Mouse (Mus musculus) T-helper 2 cell (primary cell): Measurements from ENCODE around the gene Pdzd8.

Source experiments
- in situ Hi-C: fragments of 300-600 bp; cut with MboI, MseI; formaldehyde crosslinking; loops from one replicate; pipeline ENCODE4 v1.15.1; 2025; ENCODE audit warnings: high pct_unique_total_duplicates

Gene Pdzd8

DNA sequence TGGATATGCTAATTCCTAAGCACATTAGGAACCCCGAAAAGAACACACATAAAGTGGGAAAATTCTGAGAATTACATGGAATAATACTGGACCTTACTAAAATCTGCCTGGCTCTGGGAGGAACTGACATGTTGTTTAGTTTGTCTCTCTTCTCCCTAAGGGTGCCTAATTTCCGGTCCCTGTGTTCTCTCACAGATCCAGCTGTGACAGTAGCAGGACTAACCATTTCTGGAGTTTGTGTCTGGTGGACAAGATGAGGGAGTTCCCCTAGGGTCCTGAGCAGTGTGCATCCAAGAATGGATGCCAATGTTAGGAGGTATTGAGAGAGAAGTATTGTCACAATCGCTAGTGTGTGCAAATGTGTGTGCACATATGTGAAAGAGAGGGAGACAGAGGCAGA lies 10.8 kb upstream of the Pdzd8 start:
- in situ Hi-C loops = no loop called here

DNA sequence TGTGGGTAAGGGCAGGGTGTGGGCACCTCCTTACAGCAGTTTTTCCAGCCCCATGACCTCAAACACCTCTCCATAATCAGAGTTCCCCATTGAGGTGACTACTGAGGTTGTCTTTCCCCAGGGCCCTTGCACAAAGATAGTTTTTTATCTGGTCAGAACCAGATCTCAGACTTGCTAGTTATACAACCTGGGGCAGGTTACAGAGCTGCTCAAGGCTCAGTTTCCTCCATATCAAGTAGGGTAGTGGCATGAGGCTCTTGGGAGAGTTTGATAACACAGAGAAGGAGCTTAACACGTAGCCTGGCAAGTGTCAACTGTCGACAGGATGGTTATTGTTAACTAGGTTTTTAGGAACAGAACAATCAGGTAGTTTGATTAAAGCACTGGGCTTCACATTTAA lies 9.3 kb upstream of the Pdzd8 start:
- in situ Hi-C loops = no loop called here

DNA sequence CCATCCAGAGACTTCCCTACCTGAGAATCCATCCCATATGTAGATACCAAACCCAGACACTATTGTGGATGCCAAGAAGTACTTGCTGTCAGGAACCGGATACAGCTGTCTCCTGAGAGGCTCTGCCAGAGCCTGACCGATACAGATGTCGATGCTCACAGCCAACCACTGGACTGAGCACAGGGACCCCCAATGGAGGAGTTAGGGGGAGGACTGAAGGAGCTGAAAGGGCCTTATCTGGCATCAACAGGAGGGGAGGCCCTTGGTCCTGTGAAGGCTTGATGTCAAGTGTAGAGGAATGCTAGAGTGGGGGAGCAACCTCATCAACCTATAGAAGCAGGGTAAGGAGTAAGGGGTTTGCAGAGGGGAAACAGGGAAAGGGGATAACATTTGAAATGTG lies 7.2 kb upstream of the Pdzd8 start:
- in situ Hi-C loops = no loop called here

DNA sequence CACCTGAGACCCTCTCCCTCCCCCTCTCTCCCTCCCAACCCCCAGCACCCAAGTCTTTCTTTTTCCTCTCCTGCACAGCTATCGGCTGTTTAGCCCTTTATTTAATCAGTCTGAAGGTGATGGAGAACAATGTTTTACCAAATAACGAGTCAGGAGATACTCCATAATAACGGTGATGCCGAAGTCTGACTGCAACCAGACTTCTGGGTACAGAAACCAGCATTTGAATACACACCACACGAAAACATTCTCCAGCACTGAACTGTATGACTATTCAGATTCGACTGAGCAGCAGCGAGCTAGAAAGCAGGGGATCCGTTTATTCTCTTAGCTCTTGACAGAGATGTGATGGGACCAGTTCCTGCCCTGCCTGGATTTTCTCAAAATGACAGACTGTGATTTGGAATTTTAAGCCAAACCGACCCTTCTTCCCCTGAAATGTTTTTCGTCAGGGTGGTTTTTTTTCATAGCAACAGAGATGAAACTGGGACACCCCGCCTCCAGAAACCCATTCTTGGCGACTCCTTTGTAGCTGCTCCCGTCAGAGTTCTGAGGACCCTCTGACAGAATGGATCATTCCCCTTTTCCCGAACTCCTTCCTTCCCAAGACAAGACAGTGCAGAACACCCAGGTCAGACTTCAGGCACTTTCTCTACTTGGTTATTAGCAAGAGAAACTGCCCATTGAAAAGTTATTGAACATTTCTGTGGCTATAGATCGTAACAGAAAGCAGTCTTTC lies 5.7 kb upstream of the Pdzd8 start:
- in situ Hi-C loops = no loop called here

DNA sequence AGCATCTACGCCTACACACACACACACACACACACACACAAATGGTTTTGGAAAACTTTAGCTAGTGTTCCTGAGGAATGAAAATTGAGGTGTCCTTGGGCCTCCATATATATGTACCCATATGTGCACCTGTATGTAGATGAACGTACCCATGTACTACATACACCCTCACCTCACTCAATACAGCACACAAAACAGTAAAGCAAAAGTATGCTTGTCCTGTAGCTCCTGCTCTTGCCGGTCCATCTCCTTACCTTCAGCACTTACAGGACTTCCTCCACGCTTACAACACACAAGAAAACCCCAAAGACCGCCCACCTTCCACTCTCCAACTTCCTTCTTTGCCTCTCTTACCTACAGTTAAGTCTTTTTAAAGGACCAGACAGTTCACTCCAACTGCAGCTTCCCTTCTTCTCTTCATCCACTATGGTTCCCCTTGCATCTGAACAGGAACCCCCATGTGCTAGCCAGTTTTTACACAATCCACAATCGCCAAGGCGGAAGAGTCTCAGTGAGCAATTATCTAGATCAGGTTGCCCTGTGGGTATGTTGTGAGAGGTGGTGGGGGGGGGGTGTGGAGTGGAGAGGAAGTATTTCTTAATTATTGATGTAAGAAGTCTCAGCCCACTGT lies 4.8 kb upstream of the Pdzd8 start:
- in situ Hi-C loops = no loop called here

DNA sequence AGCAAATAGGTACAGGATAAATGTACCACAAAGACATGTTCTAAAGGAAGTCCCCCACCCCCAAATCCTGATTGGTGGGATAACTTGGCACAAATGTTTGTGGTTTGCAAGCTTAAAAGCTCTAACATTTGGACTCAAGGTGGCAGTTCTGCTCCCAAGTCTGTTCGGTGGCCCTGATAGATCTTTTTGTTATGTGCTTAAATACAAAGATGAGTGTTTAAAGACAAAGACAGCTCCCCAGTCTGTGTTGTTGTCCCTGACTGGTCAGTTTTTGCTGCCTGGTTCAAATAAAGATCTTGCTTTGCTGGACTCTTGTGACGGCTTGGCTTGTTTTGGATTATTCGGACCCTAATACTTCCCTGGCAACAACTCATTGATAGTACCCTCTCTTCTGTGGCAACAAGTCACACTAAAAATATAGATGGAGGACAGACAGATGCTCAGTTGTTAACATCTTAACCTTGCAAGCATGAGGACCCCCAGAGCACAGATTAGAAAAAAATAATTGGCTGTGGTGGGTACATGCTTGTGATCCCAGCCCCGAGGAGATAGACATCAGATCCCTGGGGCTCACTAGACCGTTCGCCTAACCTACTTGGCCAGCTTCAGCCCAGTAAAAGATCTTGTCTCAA lies 3.9 kb upstream of the Pdzd8 start:
- in situ Hi-C loops = no loop called here

DNA sequence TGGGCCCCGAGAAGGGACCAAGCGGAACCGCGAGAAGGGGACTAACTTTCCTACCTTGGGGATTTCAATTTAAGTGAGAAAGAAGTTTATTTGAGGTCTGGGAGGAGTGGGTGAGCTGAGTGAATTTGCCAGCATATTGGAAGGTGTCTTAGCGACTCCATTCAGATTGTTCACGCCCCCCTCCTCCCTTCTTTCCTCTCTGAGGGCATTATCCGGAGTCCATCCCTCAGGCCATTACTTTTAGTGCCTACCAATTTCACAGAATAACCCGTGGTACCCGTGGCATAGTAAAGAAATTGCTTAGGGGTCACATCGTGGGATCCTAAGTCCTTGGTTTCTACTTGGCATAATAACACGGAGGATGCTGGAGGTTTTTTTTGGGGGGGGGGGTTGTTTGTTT lies 745 bp upstream of the Pdzd8 start:
- in situ Hi-C loops = no loop called here

DNA sequence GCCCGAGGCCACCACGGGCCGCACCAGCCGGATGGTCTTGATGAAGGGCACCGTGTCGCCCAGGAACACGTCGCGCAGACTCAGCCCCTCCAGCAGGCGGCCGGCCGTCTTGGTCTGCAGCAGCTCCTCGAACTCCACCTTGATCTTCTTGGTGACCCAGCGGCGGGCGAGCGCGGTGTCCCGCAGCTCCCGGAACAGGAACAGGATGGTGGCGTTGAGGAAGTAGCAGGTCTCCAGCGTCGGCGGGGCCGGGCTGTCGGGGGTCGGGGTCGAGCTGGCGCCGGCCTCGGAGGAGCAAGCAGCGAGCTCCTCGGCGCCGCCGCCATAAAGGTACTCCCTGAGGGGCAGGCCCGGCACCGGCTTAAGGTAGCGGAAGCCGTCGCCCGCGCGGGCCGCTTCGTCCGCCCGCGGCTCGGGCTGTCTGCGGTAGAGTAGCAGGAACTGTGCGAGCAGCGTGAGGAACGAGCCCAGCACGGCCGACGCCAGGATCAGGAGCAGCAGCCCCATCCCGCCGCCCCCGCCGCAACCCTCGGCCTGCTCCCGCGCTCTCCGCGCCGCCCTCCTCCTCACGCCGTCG lies 411 bp downstream of the Pdzd8 start:
- in situ Hi-C loops = no loop called here

DNA sequence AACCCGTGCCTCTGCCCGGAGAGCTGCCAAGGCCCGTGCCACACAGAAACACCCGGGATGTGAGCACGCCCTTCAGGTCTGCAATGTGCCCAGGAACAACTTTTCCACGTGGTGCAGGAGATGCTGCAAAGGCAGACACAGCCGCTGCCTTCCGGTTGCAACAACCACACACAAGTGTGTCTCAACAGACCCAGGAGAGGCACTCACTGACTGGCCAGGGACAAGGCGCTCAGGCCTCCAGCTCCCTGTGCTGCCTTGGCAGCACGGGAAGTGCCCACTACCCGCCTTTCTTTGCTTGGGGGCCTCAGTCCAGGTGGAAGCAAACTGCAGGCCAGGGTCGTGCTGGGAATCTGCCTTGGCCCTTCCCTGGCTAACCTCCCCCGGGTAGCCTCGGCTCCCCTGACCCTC lies 1.3 kb downstream of the Pdzd8 start:
- in situ Hi-C loops = no loop called here

DNA sequence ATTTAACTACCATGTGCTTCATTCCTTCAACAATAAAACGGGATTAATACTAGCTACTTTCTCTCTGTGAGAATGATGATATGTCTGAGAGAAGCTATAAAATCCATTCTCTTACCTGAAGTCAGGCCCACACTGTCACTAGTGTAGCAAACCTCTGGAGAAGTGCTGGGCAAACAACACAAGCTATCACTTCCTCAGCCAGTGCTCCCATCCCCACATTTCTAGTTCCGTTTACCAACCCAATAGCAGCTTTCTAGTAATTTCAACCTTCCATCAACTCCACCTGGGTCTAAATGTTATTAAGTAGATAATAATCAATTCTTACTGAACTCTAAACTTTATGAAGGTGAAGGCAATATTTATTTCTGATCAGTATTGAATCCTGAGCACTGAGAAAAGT lies 2.6 kb downstream of the Pdzd8 start:
- in situ Hi-C loops = no loop called here

DNA sequence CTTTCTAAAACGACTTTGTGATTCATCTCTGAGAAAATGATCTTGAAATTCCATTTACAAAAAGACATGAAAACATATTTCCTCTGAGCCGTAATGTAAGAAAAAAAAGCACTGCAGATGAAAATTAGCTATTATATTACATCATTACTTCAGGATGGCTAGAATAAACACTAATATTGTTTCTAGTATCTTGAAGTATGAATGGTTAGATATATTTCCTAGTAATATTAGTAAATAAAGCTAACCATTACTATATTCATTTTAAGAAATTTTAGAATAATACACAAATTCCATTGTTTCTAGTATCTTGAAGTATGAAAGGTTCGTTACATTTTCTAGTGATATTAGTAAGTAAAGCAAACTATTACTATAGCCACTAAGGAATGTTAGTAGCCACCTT lies 5.7 kb downstream of the Pdzd8 start:
- in situ Hi-C loops = loop anchor here (10.0 kb wide), 1 partner anchor 1445 kb away; no protein-coding TSS in a partner anchor

DNA sequence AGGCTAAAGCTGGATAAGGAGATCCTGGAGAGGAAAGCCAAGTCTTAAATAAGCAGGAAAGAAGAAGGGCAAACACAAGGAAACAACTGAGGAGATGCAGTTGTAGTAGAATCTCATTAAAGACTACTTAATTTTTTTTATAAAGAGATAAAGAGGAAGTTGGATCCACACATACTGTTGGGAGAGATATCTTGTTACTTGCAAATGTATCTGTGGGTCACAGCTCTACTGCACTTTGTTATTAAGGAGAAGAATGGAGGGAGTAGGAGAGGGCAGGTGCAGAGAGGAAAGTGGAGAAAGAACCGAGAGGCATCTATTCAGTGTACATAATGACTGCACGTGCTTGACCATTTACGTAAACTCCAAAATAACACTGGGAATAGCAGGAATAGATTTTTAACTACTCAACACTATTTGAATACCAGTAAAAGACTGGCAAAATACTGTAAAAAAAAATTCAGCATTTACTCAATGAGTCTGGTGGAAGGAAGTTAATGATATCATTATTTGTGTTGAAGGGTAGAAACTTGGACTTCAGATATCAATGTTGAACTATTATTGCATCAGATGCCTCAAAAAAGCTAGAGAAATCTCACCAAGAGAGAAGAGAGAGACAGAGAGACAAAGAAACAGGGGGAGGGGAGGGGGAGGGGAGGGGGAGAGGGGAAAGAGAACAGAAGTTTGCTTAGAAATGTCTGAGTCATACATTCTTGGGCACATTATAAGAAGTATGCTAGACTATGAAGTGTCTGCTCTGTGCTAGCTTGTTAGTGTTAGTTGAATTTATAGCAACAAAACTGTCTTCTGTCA lies 7.5 kb downstream of the Pdzd8 start:
- in situ Hi-C loops = loop anchor here (10.0 kb wide), 1 partner anchor 1447 kb away; no protein-coding TSS in a partner anchor

DNA sequence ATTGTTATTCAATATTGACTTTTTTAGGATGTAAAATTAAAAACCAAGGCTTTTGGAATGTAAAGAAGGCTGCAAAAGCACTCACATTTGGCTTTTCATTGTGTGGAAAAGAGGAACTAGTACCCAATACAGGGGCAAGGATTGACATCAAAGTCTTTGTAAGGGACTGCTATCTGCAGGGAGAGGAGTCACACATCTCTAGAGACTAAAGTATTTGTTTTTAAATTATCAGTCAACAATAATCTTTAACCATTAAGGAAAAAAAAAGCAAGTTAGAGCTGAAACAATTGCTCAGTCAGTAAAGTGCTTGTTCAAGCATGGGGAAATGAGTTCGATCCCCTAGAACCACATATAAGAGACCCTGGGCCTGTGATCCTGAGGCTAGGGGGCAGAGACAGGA lies 8.9 kb downstream of the Pdzd8 start:
- in situ Hi-C loops = loop anchor here (10.0 kb wide), 1 partner anchor 1448 kb away; no protein-coding TSS in a partner anchor

DNA sequence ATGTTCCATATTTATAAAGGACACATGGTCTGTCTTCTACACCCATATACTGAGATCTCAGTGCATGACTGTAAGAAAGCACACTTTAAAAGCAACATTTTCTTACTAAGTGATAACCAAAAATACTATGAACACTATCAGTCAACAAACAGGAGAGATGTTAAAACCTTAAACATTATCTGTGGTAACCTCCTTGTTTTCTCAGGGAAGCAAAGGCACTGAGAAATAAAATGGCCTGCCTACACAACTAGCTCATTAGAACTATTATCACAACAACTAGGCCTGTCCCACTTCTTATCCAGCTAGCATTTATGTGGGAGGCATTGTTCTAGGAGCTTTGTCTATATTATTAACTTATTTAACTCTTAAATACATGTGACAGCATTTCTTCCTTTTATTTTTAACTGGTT lies 14.8 kb downstream of the Pdzd8 start:
- in situ Hi-C loops = loop anchor here (10.0 kb wide), 1 partner anchor 1454 kb away; no protein-coding TSS in a partner anchor

DNA sequence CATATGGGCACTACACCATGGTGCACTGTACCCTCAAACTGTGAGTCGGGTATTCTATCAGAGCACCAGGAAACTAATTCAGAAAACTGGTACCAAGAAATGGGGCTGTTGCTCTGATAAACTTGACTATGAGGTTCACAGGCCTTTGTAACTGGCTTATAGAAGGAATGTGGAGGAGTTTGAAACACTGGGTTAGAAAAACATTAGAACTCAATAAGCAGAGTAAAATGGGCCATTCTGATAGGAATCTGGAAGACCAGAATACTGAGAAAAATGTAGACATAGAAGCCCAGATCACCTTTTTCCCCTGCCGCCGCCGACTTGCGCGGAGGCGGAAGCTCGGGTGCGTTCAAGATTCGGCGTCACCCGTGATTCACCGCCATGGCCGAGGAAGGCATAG lies 23.6 kb downstream of the Pdzd8 start, which contains the start of gene Rps12-ps3:
TSS of gene Rps12-ps3 (plus strand) at position 301 of the 400 bp plus-strand sequence.
- in situ Hi-C loops = loop anchor here (10.0 kb wide), 1 partner anchor 1937 kb away; no protein-coding TSS in a partner anchor

DNA sequence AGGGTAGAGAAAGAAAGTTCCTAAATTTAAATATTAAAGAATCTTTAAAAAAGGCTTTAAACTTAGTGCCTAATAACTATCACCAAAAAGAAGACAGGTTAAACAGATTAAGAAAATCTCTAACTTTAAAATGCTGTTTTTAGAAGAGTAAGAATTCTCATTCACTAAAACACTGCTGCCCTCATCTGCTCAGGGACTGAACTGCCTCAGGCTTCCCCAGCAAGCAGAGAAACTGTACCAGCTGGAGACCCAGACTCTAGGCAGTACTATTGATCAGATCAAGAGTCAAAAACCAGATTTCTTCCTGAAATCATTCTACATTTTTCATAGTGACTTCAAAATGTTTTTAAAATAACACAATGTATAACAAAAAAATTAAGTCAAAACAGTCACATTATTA lies 29.0 kb downstream of the Pdzd8 start:
- in situ Hi-C loops = no loop called here

DNA sequence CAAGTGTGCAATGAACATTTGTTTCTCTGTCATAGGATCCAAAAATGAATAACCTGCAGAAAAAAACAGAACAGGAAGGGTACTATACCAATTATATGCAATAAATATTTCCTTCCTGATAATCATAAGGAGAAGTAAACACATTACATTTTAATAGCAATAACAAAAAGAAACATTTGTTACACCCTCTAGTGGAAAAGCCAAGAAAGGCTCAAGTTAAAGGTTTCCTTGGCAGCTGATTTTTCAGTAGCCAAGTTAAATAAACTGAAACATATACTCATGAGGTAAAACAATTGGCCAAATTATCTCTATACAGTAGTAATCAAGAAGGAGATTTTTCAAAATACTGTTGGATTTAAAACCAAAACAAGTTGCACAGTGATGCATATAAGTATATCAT lies 30.3 kb downstream of the Pdzd8 start:
- in situ Hi-C loops = no loop called here

DNA sequence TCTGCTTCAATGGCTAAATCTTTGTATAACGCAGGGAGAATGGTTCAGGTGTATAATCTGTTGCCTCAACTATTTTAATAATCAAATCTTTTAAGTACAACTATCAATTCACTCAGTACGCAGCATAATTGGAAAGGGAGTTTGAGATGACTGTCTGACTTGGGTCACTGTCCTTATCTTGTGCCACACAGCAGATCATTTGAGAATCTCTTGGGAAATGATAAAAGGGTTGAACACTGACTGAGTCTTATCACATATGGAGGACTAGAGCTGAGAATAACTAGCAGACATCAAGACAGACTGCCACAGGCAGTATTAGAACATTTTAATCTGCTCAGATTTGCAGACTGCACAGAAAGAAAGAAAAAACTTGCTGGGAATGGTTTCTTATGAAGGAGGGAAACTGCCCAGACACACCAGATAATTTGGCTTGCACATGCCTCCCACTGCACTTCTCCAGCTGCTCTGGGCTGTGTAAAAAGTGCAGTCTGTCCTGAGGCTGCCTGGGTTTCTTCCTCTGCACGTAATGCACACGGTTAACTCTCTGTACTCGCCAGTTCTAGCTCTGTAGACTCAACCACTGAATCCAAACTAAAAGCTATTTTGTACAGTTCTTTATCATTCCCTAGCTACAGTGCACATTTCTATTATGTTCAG lies 53.3 kb downstream of the Pdzd8 start:
- in situ Hi-C loops = no loop called here

DNA sequence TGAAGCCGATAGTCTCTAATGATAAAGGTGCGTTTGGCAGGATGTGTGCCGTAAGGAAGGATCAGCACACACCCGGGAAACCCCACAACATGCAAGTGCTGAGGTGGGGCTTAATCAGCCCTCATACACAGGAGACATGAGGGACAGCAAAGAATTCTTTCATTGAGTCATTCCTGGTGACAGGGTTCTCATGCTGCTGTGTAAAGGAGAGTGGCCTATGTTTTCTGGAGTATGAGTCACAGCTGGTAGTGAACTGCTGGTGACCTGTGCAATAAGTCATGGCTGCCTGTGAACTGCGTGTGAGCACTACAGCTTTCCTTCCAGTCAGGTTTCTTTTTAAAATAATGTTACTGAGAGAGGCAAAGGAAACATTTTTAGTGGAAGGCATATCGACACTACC lies 55.8 kb downstream of the Pdzd8 start:
- in situ Hi-C loops = no loop called here

DNA sequence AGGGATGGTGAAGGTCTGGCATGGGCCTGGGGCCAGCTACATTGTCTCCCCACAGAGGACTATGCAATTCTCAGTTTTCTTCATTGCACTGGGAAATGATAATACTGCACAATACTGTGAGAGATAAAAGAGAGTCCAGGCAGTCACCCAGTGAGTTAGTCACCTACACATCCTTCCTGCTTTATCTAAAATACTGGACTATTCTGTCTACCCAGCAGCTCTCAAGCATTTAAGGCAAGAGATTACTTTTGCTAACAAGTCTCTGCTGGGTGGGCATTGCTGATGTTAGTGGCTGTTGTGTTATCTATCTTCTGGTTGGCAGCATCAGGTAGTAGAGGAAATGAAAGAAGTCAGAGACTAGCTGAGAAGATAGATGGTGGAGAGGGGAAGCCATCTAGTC lies 56.5 kb downstream of the Pdzd8 start:
- in situ Hi-C loops = no loop called here

DNA sequence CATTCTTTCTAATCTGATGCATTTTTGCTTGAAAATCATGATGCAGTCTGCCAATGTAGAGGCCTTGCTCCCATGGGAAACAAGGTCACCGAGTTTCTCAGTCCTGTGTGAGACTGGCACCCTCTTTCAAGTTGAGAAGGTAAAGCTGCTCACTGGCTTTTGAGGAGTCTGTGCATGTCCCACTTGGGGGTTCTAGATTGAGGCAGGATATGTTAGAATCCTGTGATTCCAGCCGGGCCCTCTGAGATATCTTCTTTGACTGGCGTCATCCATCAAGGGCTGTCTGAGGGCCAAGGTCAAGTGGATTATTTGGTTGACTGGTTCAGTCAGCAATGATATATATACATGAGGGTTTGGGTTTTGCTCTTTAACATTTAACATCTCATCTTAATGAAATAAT lies 63.6 kb downstream of the Pdzd8 start:
- in situ Hi-C loops = no loop called here
